Mouse (Mus musculus) limb, embryonic 12.5 days (tissue): ENCODE measurements at regions not wholly inside any gene's neighbourhood (a gene's known extent, or its start where the extent isn't known, plus 50 kb on each side); places are given as distances from the start of the nearest gene placed in this dataset.

Experiments used
- ATAC-seq: fragments of 200-750 bp; cut with Nextera tagmentation; 2 replicates; pipeline ENCODE4 v1.8.0; 2017; ENCODE audit warnings: low read depth, moderate TSS enrichment; ENCODE audit not compliant: insufficient number of reproducible peaks, insufficient read depth, low FRiP score, low TSS enrichment
- H3K27ac ChIP-seq: fragments of 300-500 bp; sonication (generic); 2 replicates; pipeline ENCODE4 v1.5.1; 2016; ENCODE audit warnings: mild to moderate bottlenecking, moderate library complexity
- H3K27me3 ChIP-seq: fragments of 300-500 bp; sonication (generic); 2 replicates; pipeline ENCODE4 v1.6.1; 2016; ENCODE audit warnings: mild to moderate bottlenecking, moderate library complexity
- H3K36me3 ChIP-seq: fragments of 300-500 bp; sonication (generic); 2 replicates; pipeline ENCODE4 v1.6.1; 2016; ENCODE audit warnings: mild to moderate bottlenecking, moderate library complexity
- H3K4me1 ChIP-seq: fragments of 300-500 bp; sonication (generic); replicated peaks from 2 replicates; pipeline ENCODE4 v1.6.1; 2016
- H3K4me2 ChIP-seq: fragments of 300-500 bp; sonication (generic); 2 replicates; pipeline ENCODE4 v1.6.1; 2016; ENCODE audit warnings: mild to moderate bottlenecking, moderate library complexity
- H3K4me3 ChIP-seq: fragments of 300-500 bp; sonication (generic); replicated peaks from 2 replicates; pipeline ENCODE4 v1.5.1; 2016; ENCODE audit warnings: mild to moderate bottlenecking
- H3K9ac ChIP-seq: fragments of 300-500 bp; sonication (generic); replicated peaks from 2 replicates; pipeline ENCODE4 v1.6.1; 2016; ENCODE audit warnings: mild to moderate bottlenecking, moderate library complexity
- H3K9me3 ChIP-seq: fragments of 300-500 bp; sonication (generic); 2 replicates; pipeline ENCODE4 v1.6.1; 2016; ENCODE audit warnings: mild to moderate bottlenecking, moderate library complexity
- WGBS: fragments of 180-500 bp; shearing (Covaris S2); methylation state at CpG from one replicate; pipeline ENCODE4 v1.1.7; 2016; 5-methylcytosine and 5-hydroxymethylcytosine counted together

- H3K36me3 ChIP-seq: no peaks in the 10 kb centered on the region
- no peak overlapping the region for H3K27ac ChIP-seq
- H3K9me3 ChIP-seq: no peaks in the 10 kb centered on the region
- H3K4me3 ChIP-seq: no peak overlapping the region
- no peaks in the 10 kb centered on the region for H3K4me1 ChIP-seq
- 84% methylated on average over 6 of the region's 6 CpGs for WGBS
- no peak overlapping the region for H3K4me2 ChIP-seq
- H3K27me3 ChIP-seq: no peaks in the 10 kb centered on the region
- no peak overlapping the region for H3K9ac ChIP-seq
- no peak for ATAC-seq
Measured at GRCm38 (mm10) chr15:5658796-5659195, 414.8 kb upstream of the Ptger4 start.

- H3K27ac ChIP-seq: no peak overlapping the region
- 79% methylated on average over 3 of the region's 3 CpGs for WGBS
- H3K36me3 ChIP-seq: no peaks in the 10 kb centered on the region
- H3K4me2 ChIP-seq: no peak overlapping the region
- H3K9me3 ChIP-seq: no peaks in the 10 kb centered on the region
- H3K4me1 ChIP-seq: no peaks in the 10 kb centered on the region
- H3K9ac ChIP-seq: no peak overlapping the region
- no peaks in the 10 kb centered on the region for H3K27me3 ChIP-seq
- H3K4me3 ChIP-seq: no peak overlapping the region
- ATAC-seq: no peak
Measured at GRCm38 (mm10) chr15:5660819-5661218, 416.8 kb upstream of the Ptger4 start.

DNA sequence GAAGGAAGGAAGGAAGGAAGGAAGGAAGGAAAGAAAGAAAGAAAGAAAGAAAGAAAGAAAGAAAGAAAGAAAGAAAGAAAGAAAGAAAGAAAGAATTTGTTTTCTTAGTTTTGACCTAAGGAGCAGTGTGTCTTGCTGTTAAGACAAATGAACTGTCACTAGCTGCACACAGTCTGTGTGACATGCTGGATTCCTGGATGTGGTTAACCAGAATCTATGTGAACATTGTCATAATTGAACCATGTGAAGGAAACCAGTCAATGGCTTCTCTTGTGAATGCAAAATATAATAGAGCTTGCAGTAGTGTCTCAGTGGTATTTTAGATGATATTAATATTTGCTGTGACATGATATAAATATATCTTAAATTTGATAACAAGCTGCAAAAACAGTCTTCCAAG is 427.8 kb upstream of the Ptger4 start:
- H3K27ac ChIP-seq: no peak overlapping the region
- H3K4me1 ChIP-seq: no peaks in the 10 kb centered on the region
- no peak overlapping the region for H3K9ac ChIP-seq
- H3K4me3 ChIP-seq: no peak overlapping the region
- ATAC-seq: no peak
- no peaks in the 10 kb centered on the region for H3K27me3 ChIP-seq
- H3K36me3 ChIP-seq: no peaks in the 10 kb centered on the region
- no peaks in the 10 kb centered on the region for H3K9me3 ChIP-seq
- no peak overlapping the region for H3K4me2 ChIP-seq

GRCm38 (mm10) chr15:5676704-5677103 is 432.7 kb upstream of the Ptger4 start:
- Histone ChIP-seq H3K9ac (no peak overlapping the region), H3K27ac (no peak overlapping the region), H3K27me3 (no peaks in the 10 kb centered on the region), H3K4me2 (no peak overlapping the region), H3K9me3 (no peaks in the 10 kb centered on the region), H3K4me3 (no peak overlapping the region), H3K4me1 (no peaks in the 10 kb centered on the region), H3K36me3 (no peaks in the 10 kb centered on the region)
- 74% methylated on average over 3 of the region's 3 CpGs for WGBS
- ATAC-seq: no peak

DNA sequence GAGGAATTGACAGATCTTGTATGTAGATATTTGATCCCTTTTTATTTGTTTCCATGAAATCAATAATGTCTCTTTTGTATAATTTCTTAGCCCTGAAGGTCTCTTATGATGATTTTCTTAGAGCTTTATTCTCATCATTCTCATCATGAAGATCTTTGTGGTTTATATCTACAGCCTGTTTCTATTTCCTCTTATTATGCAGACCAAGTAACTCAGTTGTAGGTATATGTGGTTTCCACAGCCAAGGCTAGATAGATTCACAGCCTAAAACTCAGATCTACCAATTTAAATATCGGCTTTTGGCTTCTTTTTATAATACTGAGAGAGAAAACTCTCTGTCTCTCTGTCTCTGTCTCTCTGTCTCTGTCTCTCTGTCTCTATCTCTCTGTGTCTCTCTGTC is 449.8 kb upstream of the Ptger4 start:
- H3K9me3 ChIP-seq: no peaks in the 10 kb centered on the region
- H3K4me2 ChIP-seq: no peak overlapping the region
- H3K4me1 ChIP-seq: no peaks in the 10 kb centered on the region
- H3K27me3 ChIP-seq: no peaks in the 10 kb centered on the region
- no peak for ATAC-seq
- no peak overlapping the region for H3K9ac ChIP-seq
- no peak overlapping the region for H3K27ac ChIP-seq
- H3K4me3 ChIP-seq: no peak overlapping the region
- H3K36me3 ChIP-seq: no peaks in the 10 kb centered on the region
- 83% methylated on average over 1 of the region's 1 CpGs for WGBS

GRCm38 (mm10) chr15:5695015-5695414 is 451.0 kb upstream of the Ptger4 start:
- Histone ChIP-seq H3K9me3 (no peaks in the 10 kb centered on the region), H3K4me1 (no peaks in the 10 kb centered on the region), H3K36me3 (no peaks in the 10 kb centered on the region), H3K9ac (no peak overlapping the region), H3K27me3 (no peaks in the 10 kb centered on the region), H3K4me3 (no peak overlapping the region), H3K27ac (no peak overlapping the region), H3K4me2 (no peak overlapping the region)
- ATAC-seq: no peak
- 77% methylated on average over 3 of the region's 3 CpGs for whole genome bisulfite sequencing

DNA sequence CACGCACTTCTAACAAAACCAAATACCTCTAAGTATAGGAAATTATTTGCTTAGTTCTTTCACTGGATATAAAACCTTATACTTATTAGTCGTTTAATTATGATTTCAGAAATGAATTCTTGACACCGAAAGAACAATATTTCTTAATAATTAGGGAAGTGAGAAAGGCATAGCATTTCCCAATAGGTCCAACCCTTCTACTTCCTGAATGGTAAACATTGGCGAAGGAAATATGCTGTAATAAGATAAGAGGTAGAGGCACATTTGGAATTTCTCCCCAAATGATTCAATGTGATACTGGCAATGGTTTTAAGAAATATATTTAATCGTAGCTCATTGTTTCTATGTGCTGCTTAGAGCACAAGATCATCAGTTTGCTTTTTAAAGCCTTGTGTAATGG is 464.5 kb upstream of the Ptger4 start:
- no peaks in the 10 kb centered on the region for H3K36me3 ChIP-seq
- H3K27ac ChIP-seq: no peak overlapping the region
- no peaks in the 10 kb centered on the region for H3K4me1 ChIP-seq
- H3K4me2 ChIP-seq: no peak overlapping the region
- no peak for ATAC-seq
- no peaks in the 10 kb centered on the region for H3K27me3 ChIP-seq
- WGBS: 93% methylated on average over 5 of the region's 5 CpGs
- H3K9ac ChIP-seq: no peak overlapping the region
- H3K9me3 ChIP-seq: no peaks in the 10 kb centered on the region
- no peak overlapping the region for H3K4me3 ChIP-seq

- no peak overlapping the region for H3K9ac ChIP-seq
- 21% methylated on average over 1 of the region's 1 CpGs for WGBS
- H3K4me3 ChIP-seq: no peak overlapping the region
- peaks cover 4% of the 10 kb centered on the region; the same call in 1 of the 2 replicates for H3K9me3 ChIP-seq
- H3K4me1 ChIP-seq: no peaks in the 10 kb centered on the region
- H3K27me3 ChIP-seq: no peaks in the 10 kb centered on the region
- no peak overlapping the region for H3K4me2 ChIP-seq
- H3K36me3 ChIP-seq: no peaks in the 10 kb centered on the region
- H3K27ac ChIP-seq: no peak overlapping the region
- no peak for ATAC-seq
Measured at GRCm38 (mm10) chr15:5740658-5741057, 496.7 kb upstream of the Ptger4 start.

DNA sequence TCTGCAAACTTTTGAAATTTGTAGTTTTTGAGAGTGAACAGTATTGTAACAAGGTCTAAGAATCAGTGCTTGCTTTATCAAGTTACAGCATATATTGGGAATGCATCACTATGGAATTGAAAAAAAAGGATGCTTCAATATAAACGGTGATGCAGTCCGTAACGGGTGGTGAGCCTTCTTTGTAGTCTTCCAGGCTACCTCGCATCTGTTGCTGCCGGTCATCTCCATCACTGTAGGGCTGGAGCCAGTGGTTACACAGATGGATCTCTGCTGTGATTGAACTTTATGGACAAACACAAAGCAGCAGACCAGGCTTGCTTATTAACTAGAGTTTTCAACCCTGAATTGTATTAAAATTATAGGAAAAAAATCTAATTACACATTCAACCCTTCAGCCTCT is 499.9 kb upstream of the Ptger4 start:
- 87% methylated on average over 5 of the region's 5 CpGs for WGBS
- no peak overlapping the region for H3K4me2 ChIP-seq
- H3K27me3 ChIP-seq: no peaks in the 10 kb centered on the region
- no peak for ATAC-seq
- H3K4me3 ChIP-seq: no peak overlapping the region
- H3K9me3 ChIP-seq: no peaks in the 10 kb centered on the region
- H3K27ac ChIP-seq: no peak overlapping the region
- no peak overlapping the region for H3K9ac ChIP-seq
- no peaks in the 10 kb centered on the region for H3K36me3 ChIP-seq
- H3K4me1 ChIP-seq: no peaks in the 10 kb centered on the region

GRCm38 (mm10) chr15:5758690-5759089 is 514.7 kb upstream of the Ptger4 start:
- no peak for ATAC-seq
- Histone ChIP-seq H3K4me3 (no peak overlapping the region), H3K27me3 (no peaks in the 10 kb centered on the region), H3K9ac (no peak overlapping the region), H3K36me3 (no peaks in the 10 kb centered on the region), H3K4me2 (no peak overlapping the region), H3K4me1 (no peaks in the 10 kb centered on the region), H3K9me3 (no peaks in the 10 kb centered on the region), H3K27ac (no peak overlapping the region)
- WGBS: 86% methylated on average over 2 of the region's 2 CpGs

DNA sequence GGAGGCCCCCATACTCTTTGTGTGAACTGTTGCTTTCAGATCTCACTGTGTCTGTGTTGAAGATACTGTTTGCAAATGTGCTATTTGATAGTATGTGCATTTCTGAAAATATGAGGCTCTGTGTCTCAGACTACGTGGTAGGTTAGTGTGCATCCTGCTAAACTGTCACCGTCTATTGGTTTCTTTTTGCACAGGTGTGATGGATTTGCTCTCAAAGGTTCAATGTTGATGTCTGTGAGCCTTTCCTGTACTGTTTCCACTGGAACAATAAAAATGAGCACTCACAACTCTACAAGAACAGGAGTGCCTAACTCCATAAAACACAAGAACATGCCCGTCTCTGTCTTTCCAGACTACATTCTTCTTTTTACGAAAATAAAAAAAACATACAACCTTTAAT is 518.2 kb upstream of the Ptger4 start:
- H3K4me2 ChIP-seq: no peak overlapping the region
- no peak overlapping the region for H3K9ac ChIP-seq
- no peak overlapping the region for H3K27ac ChIP-seq
- H3K9me3 ChIP-seq: no peaks in the 10 kb centered on the region
- ATAC-seq: no peak
- no peaks in the 10 kb centered on the region for H3K4me1 ChIP-seq
- WGBS: 82% methylated on average over 4 of the region's 4 CpGs
- H3K4me3 ChIP-seq: no peak overlapping the region
- no peaks in the 10 kb centered on the region for H3K27me3 ChIP-seq
- H3K36me3 ChIP-seq: no peaks in the 10 kb centered on the region

- H3K9ac ChIP-seq: no peak overlapping the region
- H3K4me1 ChIP-seq: no peaks in the 10 kb centered on the region
- no peaks in the 10 kb centered on the region for H3K36me3 ChIP-seq
- no peaks in the 10 kb centered on the region for H3K27me3 ChIP-seq
- no peak overlapping the region for H3K4me2 ChIP-seq
- H3K27ac ChIP-seq: no peak overlapping the region
- no peak overlapping the region for H3K4me3 ChIP-seq
- no peaks in the 10 kb centered on the region for H3K9me3 ChIP-seq
- no peak for ATAC-seq
- WGBS: 87% methylated on average over 4 of the region's 4 CpGs
Measured at GRCm38 (mm10) chr15:5777074-5777473, 522.5 kb upstream of the Dab2 start.
